ENCODE assay signal across 12 mouse cellular contexts in genomic region chr7:121088745-121089144, GRCm38 (mm10). TPM values are rescaled to one million over a fixed set of nuclear protein-coding genes. Genes with fewer than 3 reads are reported as not detected.
A peak's percentile ranks its signal among the peaks of the same experiment; 100 is the strongest.
DNase-seq lines count a peak whose midpoint lies in the region; ATAC-seq and TF ChIP-seq lines count a peak whose summit lies in the region.
"Had no signal": no experiment of that assay in that cellular context is flagged by ENCODE, and none has a peak within 500 bp of the region (broad histone marks: within the 10 kb centered on the region; RNA-seq: fewer than 3 reads in every experiment).

No protein-coding gene starts in this region.

- H3K4me1 ChIP-seq in kidney, postnatal 0 days (replicated peaks; ENCODE audit: insufficient read depth, low read length), result no peaks in the 10 kb centered on the region
- no peaks in the 10 kb centered on the region for H3K4me1 ChIP-seq in kidney, embryonic 15.5 days
- no peaks in the 10 kb centered on the region for H3K4me1 ChIP-seq in bone marrow, adult 2 months (ENCODE audit: control insufficient read depth, insufficient read depth, low read length)
- H3K4me1 ChIP-seq: liver, embryonic 13.5 days had no signal

- H3K9ac ChIP-seq in kidney, postnatal 0 days (ENCODE audit: low read depth, low read length), result no peak overlapping the region
- H3K9ac ChIP-seq in kidney, embryonic 15.5 days, result no peak overlapping the region
- H3K9ac ChIP-seq: liver, embryonic 13.5 days had no signal

- H3K4me2 ChIP-seq in kidney, postnatal 0 days (ENCODE audit: low read length), result no peak overlapping the region
- no peak overlapping the region for H3K4me2 ChIP-seq in kidney, embryonic 15.5 days
- H3K4me2 ChIP-seq: liver, embryonic 13.5 days had no signal

- no peak for ATAC-seq in kidney, postnatal 0 days (replicated peaks; ENCODE audit: low FRiP score, low read depth)
- no peak for ATAC-seq in kidney, embryonic 15.5 days (replicated peaks; ENCODE audit: low FRiP score)

- no peak overlapping the region for H3K27ac ChIP-seq in kidney, postnatal 0 days
- no peak overlapping the region for H3K27ac ChIP-seq in kidney, embryonic 15.5 days
- no peak overlapping the region for H3K27ac ChIP-seq in bone marrow, adult 2 months (ENCODE audit: control insufficient read depth, insufficient read depth, low read depth, low read length, poor library complexity)
- H3K27ac ChIP-seq: liver, embryonic 13.5 days had no signal

- no peaks in the 10 kb centered on the region for H3K9me3 ChIP-seq in kidney, postnatal 0 days (replicated peaks; ENCODE audit: low read length)
- no peaks in the 10 kb centered on the region for H3K9me3 ChIP-seq in kidney, embryonic 15.5 days (replicated peaks)
- H3K9me3 ChIP-seq: liver, embryonic 13.5 days had no signal

- no peaks in the 10 kb centered on the region for H3K27me3 ChIP-seq in kidney, postnatal 0 days (ENCODE audit: insufficient read depth, low read length)
- no peaks in the 10 kb centered on the region for H3K27me3 ChIP-seq in kidney, embryonic 15.5 days
- H3K27me3 ChIP-seq: liver, embryonic 13.5 days had no signal

- 78% methylated on average over 5 of the region's 5 CpGs for WGBS in kidney, postnatal 0 days
- WGBS in kidney, embryonic 15.5 days, result 79% methylated on average over 5 of the region's 5 CpGs
- WGBS in bone marrow, adult 2 months, result 64% methylated on average over 5 of the region's 5 CpGs

- no peak for DNase-seq in kidney, postnatal 0 days (ENCODE audit: low spot score)
- peak; percentile 28 for DNase-seq in thymus, postnatal 4 days
- DNase-seq in thymus, postnatal 14 days, result no peak
- no peak for DNase-seq in frontal cortex, postnatal 14 days (ENCODE audit: low spot score in 2 of 2)
- no peak for DNase-seq in yolk sac, embryonic 10.5 days (ENCODE audit: low spot score)
- DNase-seq: adrenal gland, adult 2 months; heart, postnatal 10 days; kidney, postnatal 4 days; liver, embryonic 13.5 days; right cerebral cortex, postnatal 14 days had no signal

- no peaks in the 10 kb centered on the region for H3K36me3 ChIP-seq in kidney, postnatal 0 days (ENCODE audit: insufficient read depth, low read length)
- no peaks in the 10 kb centered on the region for H3K36me3 ChIP-seq in kidney, embryonic 15.5 days
- H3K36me3 ChIP-seq: liver, embryonic 13.5 days had no signal

- TF ChIP-seq POLR2A in bone marrow, adult 2 months (IDR thresholded peaks at IDR 0.05; ENCODE audit: borderline replicate concordance, control insufficient read depth, low read depth, low read length), result no peak

- no peak overlapping the region for H3K4me3 ChIP-seq in kidney, postnatal 0 days (replicated peaks; ENCODE audit: low read depth, low read length)
- H3K4me3 ChIP-seq in kidney, embryonic 15.5 days (replicated peaks), result no peak overlapping the region
- no peak overlapping the region for H3K4me3 ChIP-seq in bone marrow, adult 2 months (replicated peaks; ENCODE audit: control insufficient read depth, low read depth, low read length)
- H3K4me3 ChIP-seq: liver, embryonic 13.5 days had no signal

- peak; percentile 27; the same call in 1 of the 2 replicates for TF ChIP-seq CTCF in kidney, postnatal 0 days (IDR thresholded peaks at IDR 0.05; ENCODE audit: low read depth)
- TF ChIP-seq CTCF in bone marrow, adult 2 months (IDR thresholded peaks at IDR 0.05; ENCODE audit: control insufficient read depth, insufficient read depth, low read length), result peak; percentile 19; the same call in 1 of the 2 replicates

RNA-seq across cellular contexts. Expression of gene Otoa, which starts 7.3 kb away (rescaled TPM):
- 0.08 and 0.17 TPM in 2 replicates for polyA plus RNA-seq in kidney, postnatal 0 days (2015; fragmentation: Nextera tagmentation; extraction: Ambion mirVana)
- polyA plus RNA-seq in kidney, embryonic 15.5 days (2015; fragmentation: Nextera tagmentation; extraction: Ambion mirVana), result 0.09 and 0.13 TPM in 2 replicates
- polyA plus RNA-seq in bone marrow, adult 2 months (2011; ENCODE audit: insufficient read depth, insufficient read length, low replicate concordance, missing spikeins), result not detected in 2 replicates
- polyA plus RNA-seq: liver, embryonic 13.5 days had no signal

RNA-seq across cellular contexts. Expression of gene Igsf6, which starts 14.4 kb away (rescaled TPM):
- 1.1 and 1.4 TPM in 2 replicates for polyA plus RNA-seq in kidney, postnatal 0 days (2015; fragmentation: Nextera tagmentation; extraction: Ambion mirVana)
- 1.7 and 2.2 TPM in 2 replicates for polyA plus RNA-seq in kidney, embryonic 15.5 days (2015; fragmentation: Nextera tagmentation; extraction: Ambion mirVana)
- 13.4 and 51.1 TPM in 2 replicates for polyA plus RNA-seq in bone marrow, adult 2 months (2011; ENCODE audit: insufficient read depth, insufficient read length, low replicate concordance, missing spikeins)

RNA-seq across cellular contexts. Expression of gene Mettl9, which starts 54.5 kb away (rescaled TPM):
- polyA plus RNA-seq in kidney, postnatal 0 days (2015; fragmentation: Nextera tagmentation; extraction: Ambion mirVana), result 174 and 177 TPM in 2 replicates
- 163 and 173 TPM in 2 replicates for polyA plus RNA-seq in kidney, embryonic 15.5 days (2015; fragmentation: Nextera tagmentation; extraction: Ambion mirVana)
- polyA plus RNA-seq in bone marrow, adult 2 months (2011; ENCODE audit: insufficient read depth, insufficient read length, low replicate concordance, missing spikeins), result 22.6 and 48.1 TPM in 2 replicates
